Mouse (Mus musculus) ES-CJ7 (cell line): ENCODE data around the gene Tarbp1.
A peak's percentile ranks its signal among the peaks of the same experiment; 100 is the strongest.

ENCODE experiments used
- DNase-seq: peaks from one replicate; pipeline ENCODE4 v3.0.0; 2011; ENCODE audit warnings: low read depth, low spot score

Gene Tarbp1

GRCm38 (mm10) chr8:126474299-126475187 lies at the start of gene Tarbp1:
Gene Tarbp1 (minus strand): TSS chr8:126475065.
- peak; percentile 94 for DNase-seq

GRCm38 (mm10) chr8:126524233-126524985 lies 49.5 kb upstream of the Tarbp1 start:
- no peak for DNase-seq

- no peak for DNase-seq
Measured at GRCm38 (mm10) chr8:126523060-126523574, 48.3 kb upstream of the Tarbp1 start.

DNA sequence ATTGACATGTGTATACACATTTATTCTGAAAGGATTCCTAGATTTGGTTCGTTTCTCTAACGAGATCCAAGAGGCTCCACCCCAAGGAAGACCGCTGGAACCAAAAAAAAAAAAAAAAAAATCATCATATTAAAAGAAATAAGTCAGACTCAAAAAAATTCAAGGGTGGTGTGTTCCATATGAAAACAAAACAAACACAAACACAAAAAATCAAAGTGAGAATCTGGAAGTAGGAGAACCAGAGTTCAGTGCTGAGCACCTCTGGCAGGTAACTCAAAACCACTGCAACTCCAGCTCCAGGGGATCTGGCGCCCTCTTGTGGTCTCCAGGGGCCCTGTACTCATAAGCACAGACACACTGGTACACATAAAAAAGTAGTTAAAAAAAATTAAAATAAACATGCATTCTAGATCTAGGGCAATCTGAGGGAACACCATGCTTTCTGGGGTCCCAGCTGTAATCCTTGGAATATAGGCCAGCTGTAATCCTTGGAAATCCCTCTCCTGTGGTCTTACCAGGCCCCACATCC lies 44.6 kb upstream of the Tarbp1 start:
- peak; percentile 47 for DNase-seq

DNA sequence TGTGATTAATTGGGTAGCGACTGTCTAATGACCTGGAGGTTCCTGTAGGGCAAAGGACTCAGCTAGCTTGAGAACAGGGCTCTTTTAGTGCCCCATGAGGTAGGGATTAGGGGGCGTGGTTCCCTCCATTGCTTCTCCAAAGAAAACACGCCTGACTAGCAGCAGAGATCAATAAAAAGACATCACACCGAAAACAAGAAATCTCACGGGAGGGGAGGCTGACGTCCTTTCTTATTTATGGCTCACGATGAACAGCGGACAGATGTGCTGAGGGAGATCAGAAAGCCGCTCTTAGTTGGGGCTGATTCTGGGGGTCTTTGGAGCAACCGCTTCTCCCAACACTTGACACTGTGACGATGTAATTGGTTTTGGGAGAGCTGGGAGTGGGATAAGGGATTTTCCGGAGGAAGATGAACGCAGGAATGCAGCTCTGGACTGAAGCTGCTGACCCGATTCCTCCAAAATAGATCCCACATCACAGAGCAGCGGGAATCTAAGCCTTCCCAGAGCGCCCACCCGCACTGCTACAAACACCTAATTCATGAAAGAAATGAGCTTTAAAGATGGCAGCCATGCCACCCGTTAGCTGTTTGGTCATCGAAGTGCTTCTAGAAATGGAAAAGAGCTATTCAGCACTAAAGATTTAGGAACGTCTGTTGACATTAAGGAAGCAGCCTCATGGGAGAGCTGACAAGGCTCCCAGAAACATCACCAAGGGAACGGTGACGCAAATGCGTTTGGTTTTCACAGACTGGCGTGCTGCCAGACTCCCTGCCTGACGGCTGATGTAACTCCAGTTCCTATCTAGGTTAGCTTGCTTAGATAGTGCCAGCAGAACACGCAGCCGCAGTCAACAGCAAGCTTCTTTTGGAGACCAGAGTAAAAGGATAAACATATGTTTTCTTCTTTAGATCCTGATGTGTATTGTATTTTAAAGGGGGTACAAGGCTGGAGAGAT lies 42.0 kb upstream of the Tarbp1 start:
- DNase-seq, result peak; percentile 44

DNA sequence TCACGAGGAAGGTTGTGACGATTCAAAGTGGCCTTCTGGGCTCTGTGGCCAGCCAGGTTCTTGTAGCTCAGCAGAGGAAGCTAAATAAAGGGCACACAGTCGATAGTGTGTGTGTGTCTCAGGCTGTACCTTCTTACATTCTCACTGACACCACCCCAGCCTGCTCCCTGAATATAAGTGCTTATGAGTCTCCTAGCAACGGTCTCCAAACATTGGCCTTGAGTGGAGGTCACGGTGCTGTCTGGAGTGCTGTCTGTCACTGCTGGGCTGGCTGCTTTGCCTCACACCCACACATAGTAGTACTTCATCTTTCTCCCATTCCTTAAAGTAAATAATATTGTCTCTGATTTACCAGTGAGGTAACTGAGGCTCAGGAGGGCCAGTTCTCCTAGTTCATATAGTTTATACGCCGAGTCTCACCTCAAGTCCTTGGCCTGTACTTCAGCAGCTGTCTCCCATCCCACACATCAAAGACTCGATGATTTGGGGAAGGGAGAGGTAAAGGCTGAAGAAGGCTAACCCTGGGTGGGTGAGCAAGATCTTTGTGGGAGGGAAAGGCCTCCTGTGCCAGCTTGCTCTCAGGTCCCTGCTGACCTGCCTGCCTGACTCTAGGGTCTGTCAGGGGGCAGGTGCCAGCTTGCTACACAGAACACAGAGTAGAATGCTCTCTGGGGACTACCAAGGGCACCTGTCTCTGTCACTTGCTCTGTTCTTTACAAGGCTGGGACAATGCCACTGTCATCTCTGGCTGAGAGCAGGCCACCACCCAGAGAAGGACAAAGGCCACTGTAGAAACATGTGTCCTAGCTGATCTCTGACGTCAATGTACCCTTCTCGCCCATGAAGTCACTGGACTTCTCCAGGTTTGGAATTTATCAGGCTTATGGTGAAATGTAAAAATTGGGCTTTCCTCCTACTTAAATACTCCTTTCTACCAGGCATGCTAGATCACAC lies 39.4 kb upstream of the Tarbp1 start:
- no peak for DNase-seq

DNA sequence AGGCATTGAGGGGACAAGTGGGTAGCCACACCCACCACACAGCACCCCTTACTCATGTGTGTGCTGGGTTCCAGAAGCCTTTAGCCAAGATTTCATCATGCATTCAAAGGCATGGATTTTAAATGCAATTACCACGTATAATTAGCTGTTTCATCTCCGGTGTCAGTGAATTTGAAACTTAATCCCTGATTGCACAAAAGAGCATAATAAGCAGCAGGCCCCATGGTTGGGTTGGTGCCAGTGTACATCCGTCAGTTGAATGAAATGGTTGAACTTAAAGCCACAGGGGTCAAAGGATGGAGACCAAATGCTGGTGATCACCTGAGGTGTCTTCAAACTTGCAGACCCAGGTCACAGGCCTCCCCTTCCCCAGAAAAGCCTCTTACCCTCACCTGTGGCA lies 36.0 kb upstream of the Tarbp1 start:
- DNase-seq, result no peak

DNA sequence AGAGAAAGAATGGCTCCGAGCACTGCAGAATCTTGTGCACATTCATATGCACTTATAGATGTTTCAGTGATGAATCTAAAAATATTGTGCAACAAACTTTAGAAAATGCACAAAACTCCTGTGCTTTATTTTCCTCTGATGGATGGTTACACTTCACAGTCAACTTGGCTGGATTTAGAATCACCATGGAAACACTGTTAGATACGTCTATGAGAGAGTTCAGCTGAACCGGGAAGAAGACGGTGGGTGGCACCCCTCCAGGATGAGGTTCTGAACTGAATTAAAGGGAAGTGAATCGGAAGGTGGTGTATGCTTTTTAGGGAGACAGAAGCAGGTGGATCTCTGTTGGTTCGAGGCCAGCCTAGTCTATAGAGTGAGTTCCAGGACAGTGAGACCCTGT lies 34.8 kb upstream of the Tarbp1 start:
- no peak for DNase-seq

- peak; percentile 37 for DNase-seq
Measured at GRCm38 (mm10) chr8:126508871-126509586, 34.2 kb upstream of the Tarbp1 start.

DNA sequence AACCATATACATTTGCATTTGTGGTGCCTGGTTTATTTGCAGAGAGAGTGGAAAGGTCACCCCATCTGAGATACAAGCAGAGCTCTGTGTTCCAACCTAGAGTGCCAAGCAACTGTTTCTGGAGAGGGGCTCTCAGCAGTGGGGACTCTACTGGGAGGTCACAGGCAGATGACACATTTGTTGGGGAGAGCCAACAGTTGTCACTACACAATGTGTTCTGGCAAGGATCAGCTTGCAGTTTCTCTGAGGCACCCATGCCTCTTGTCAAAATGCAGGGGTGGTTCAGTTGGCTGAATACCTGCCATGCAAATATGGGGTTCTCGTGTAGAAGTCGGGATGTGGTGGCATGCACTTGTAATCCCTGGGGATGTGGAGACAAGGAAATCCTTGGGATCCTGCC lies 33.4 kb upstream of the Tarbp1 start:
- DNase-seq, result no peak

DNA sequence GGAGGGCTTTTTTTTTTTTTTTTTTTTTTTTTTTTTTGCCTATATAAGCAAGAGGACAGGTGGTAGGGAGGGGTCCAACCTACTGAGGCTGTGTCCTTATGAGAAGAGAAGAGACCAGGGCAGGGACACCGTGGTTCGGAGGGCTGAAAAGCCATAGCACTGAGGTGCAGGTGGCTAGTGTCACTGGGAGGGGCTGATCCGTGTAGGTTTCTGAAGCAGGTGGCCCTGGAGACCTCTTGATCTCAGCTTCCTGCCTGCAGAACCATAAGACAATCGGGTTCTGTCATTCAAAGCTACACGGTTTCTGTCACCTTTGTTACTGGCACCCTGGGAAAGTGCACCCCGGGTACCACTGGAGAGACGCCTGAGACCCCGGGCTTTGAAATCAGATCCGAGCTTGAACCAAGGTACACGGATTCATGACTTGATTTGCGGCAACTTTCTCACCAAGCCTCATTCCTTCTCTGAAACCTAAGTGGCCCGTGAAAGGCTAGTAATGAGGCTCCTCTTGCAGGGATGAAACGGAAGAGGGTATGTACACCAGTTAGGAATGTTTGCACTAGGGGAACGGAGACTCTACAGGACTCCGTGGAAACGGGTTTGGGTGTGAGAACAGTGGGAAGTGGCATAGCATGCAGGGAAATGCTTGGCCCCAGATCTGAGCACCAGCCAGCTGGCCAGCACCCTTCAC lies 29.8 kb upstream of the Tarbp1 start:
- DNase-seq, result no peak

GRCm38 (mm10) chr8:126502722-126503121 lies 27.9 kb upstream of the Tarbp1 start:
- peak; percentile 60 for DNase-seq

GRCm38 (mm10) chr8:126499371-126499770 lies 24.5 kb upstream of the Tarbp1 start:
- no peak for DNase-seq

DNA sequence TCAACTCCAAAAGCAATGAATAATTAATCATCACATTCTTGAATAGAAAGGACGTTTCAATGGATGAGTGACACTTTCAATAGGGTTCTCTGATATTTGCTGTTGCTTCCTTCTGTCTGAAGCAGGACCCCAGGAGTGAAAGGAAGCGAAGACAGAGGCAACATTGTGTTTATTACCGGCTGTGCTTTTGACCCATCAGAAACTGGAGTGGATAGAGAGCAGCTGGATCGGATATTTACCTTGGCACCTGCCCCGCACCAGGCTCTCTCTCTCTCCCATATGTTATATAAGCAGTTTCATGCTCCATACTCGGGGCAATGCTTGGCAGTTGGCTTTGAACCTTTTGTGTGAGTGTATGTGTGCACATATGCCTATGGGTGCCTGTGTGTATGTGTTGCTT lies 23.6 kb upstream of the Tarbp1 start:
- no peak for DNase-seq

DNA sequence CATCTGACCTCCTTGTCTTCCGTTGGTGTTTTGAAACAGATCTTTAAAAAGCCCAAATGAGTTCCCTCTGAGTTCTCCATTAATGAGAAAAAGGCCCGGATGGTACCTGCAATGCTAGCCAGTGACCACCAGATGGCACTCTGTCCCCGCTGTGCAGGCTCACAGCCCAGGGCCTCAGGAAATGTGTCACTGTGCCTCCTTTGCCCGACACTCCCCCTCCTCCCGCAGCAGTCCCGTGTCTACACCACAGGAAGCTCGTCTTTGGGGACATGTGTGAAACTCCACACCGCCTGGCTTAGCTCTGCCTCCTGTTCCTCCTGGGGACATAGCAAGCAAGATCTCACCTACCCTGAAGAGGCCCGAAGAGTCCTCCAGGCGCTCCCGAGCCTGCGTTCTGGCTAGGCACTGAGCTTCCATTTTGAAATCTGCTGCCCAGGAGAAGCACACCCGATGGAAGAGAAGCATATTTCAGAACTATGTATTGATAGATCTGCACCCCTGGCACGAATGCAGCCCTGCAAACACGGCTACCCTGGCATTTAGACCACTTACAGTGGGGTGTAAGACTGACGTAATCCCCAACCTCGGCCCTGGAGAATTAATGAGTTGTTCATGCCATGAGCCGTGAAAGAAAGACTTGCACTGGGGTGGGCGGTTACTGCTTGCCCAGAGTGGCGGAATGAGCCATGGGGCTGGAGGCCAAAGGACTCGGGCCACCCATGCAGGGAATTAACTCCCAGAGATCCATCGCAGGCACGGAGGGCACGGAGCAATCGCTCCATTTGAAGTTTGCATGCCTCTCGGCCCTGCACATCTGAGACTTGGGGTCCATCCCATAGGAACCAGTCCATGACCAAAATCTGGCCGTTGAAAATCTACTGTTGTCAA lies 22.9 kb upstream of the Tarbp1 start:
- peak; percentile 89 for DNase-seq

DNA sequence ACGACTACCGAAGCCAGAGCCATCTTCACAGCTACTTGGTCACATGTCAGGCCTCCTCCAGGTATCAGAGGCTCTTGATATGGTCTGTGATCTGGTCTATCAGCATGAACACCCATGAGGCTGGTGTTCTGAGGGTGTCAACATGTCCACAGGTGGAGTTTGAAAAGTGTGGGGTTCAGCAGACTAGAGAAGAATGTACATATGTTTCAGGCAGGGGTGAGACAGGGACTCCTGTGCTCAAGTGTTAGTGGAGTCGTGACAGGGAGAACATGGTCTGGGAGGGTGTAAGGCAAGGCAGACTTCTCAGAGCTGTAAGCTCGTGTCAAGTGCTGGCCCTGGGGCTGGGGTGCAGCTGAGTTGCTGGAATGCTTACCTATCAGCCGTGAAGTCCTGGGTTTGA lies 22.1 kb upstream of the Tarbp1 start:
- no peak for DNase-seq

DNA sequence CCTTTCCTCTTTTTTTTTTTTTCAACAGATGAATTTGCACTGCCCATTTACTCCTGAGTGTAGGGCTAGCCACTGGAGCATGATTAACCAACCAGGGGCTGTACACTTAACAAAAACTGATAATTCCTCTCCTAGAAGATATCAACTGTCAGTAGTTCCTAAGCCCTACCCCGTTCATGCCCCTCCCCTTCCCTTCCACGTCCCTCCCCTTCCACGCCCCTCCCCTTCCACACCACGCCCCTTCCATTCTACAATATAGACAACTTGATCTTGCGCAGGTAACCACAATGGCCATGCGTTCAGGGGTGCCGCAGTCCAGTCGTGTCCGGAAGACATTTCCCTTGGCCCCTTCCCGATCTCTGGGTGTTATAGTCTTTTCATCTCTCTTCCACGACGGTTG lies 20.6 kb upstream of the Tarbp1 start:
- no peak for DNase-seq
